Mouse (Mus musculus): ENCODE data around the gene Fstl4.
"Not testable (repeated sequence)": the region's sequence is repeated elsewhere in the genome, so short reads cannot be mapped to it uniquely, and the experiment has no call there.

Fstl4 gene

GRCm38 (mm10) chr11:53028421-53029168 is 264.2 kb downstream of the Fstl4 start:
- no peak for DNase-seq

GRCm38 (mm10) chr11:53031777-53032176 is 267.3 kb downstream of the Fstl4 start:
- DNase-seq, result no peak

- peak; percentile 82 for DNase-seq
Observed at GRCm38 (mm10) chr11:53032336-53032735, 267.9 kb downstream of the Fstl4 start.

- DNase-seq, result no peak
Observed at GRCm38 (mm10) chr11:53035414-53035813, 271.0 kb downstream of the Fstl4 start.

GRCm38 (mm10) chr11:53046850-53047249 is 282.4 kb downstream of the Fstl4 start:
- DNase-seq, result no peak

- DNase-seq, result no peak
Observed at GRCm38 (mm10) chr11:53054151-53054550, 289.7 kb downstream of the Fstl4 start.

GRCm38 (mm10) chr11:53055896-53056295 is 291.5 kb downstream of the Fstl4 start:
- DNase-seq, result peak; percentile 13

GRCm38 (mm10) chr11:53056781-53057180 is 292.3 kb downstream of the Fstl4 start:
- DNase-seq, result no peak

GRCm38 (mm10) chr11:53057821-53058553 is 293.6 kb downstream of the Fstl4 start:
- no peak for DNase-seq

GRCm38 (mm10) chr11:53058557-53058956 is 294.1 kb downstream of the Fstl4 start:
- DNase-seq, result no peak

GRCm38 (mm10) chr11:53067699-53068478 is 303.5 kb downstream of the Fstl4 start:
- no peak for DNase-seq

- DNase-seq, result no peak
Observed at GRCm38 (mm10) chr11:53068479-53069065, 304.1 kb downstream of the Fstl4 start.

- no peak for DNase-seq
Observed at GRCm38 (mm10) chr11:53069751-53070150, 305.3 kb downstream of the Fstl4 start.

- no peak for DNase-seq
Observed at GRCm38 (mm10) chr11:53071602-53072001, 307.2 kb downstream of the Fstl4 start.

- DNase-seq, result no peak
Observed at GRCm38 (mm10) chr11:53077641-53078040, 313.2 kb downstream of the Fstl4 start.

GRCm38 (mm10) chr11:53078419-53079334 is 314.2 kb downstream of the Fstl4 start:
- DNase-seq, result no peak

- DNase-seq, result no peak
Observed at GRCm38 (mm10) chr11:53081310-53081709, 316.9 kb downstream of the Fstl4 start.

GRCm38 (mm10) chr11:53085367-53085766 is 320.9 kb downstream of the Fstl4 start:
- peak; percentile 79 for DNase-seq

- DNase-seq, result no peak
Observed at GRCm38 (mm10) chr11:53085858-53086565, 321.6 kb downstream of the Fstl4 start.

GRCm38 (mm10) chr11:53087896-53088295 is 323.5 kb downstream of the Fstl4 start:
- not testable (repeated sequence) for DNase-seq

GRCm38 (mm10) chr11:53091596-53091995 is 327.2 kb downstream of the Fstl4 start:
- DNase-seq, result no peak
